Mouse (Mus musculus) intestine, postnatal 0 days (tissue): Measurements from ENCODE around the gene Mrpl43. TPM values are rescaled to one million over a fixed set of nuclear protein-coding genes. Genes with fewer than 3 reads are reported as not detected.

ENCODE experiments used
- ATAC-seq: fragments of 200-750 bp; cut with Nextera tagmentation; 2 replicates; pipeline ENCODE4 v1.8.0; 2017; ENCODE audit warnings: mild to moderate bottlenecking, moderate TSS enrichment, moderate library complexity
- H3K27ac ChIP-seq: fragments of 300-500 bp; sonication (generic); 2 replicates; pipeline ENCODE4 v1.5.1; 2014; ENCODE audit warnings: mild to moderate bottlenecking, low read depth, low read length, moderate library complexity
- H3K27me3 ChIP-seq: fragments of 300-500 bp; sonication (generic); replicated peaks from 2 replicates; pipeline ENCODE4 v1.6.1; 2014; ENCODE audit warnings: low read length, mixed read lengths; ENCODE audit not compliant: control insufficient read depth, insufficient read depth
- H3K36me3 ChIP-seq: fragments of 300-500 bp; sonication (generic); 2 replicates; pipeline ENCODE4 v1.6.1; 2014; ENCODE audit warnings: mild to moderate bottlenecking, moderate library complexity; ENCODE audit not compliant: control insufficient read depth, insufficient read depth
- H3K4me1 ChIP-seq: fragments of 300-500 bp; sonication (generic); replicated peaks from 2 replicates; pipeline ENCODE4 v1.6.1; 2014; ENCODE audit warnings: antibody characterized with exemption, low read length, mixed read lengths; ENCODE audit not compliant: control insufficient read depth, insufficient read depth
- H3K4me2 ChIP-seq: fragments of 300-500 bp; sonication (generic); replicated peaks from 2 replicates; pipeline ENCODE4 v1.6.1; 2014; ENCODE audit warnings: low read depth, mild to moderate bottlenecking, moderate library complexity
- H3K4me3 ChIP-seq: fragments of 300-500 bp; sonication (generic); 2 replicates; pipeline ENCODE4 v1.5.1; 2014; ENCODE audit warnings: low read depth, low read length
- H3K9ac ChIP-seq: fragments of 300-500 bp; sonication (generic); 2 replicates; pipeline ENCODE4 v1.6.1; 2014; ENCODE audit warnings: mild to moderate bottlenecking, low read depth, low read length
- H3K9me3 ChIP-seq: fragments of 300-500 bp; sonication (generic); 2 replicates; pipeline ENCODE4 v1.6.1; 2016; ENCODE audit warnings: mixed run types; ENCODE audit not compliant: control insufficient read depth
- CTCF ChIP-seq: sonication (generic); IDR thresholded peaks from 2 replicates; pipeline ENCODE4 v1.5.1; 2016; ENCODE audit warnings: low read depth, mild to moderate bottlenecking, control low read depth, antibody characterized with exemption, moderate library complexity
- WGBS: fragments of 180-500 bp; shearing (Covaris S2); extraction: QIAGEN DNeasy Blood & Tissue Kit; methylation state at CpG from one replicate; pipeline ENCODE4 v1.1.7; 2014; 5-methylcytosine and 5-hydroxymethylcytosine counted together
- polyA plus RNA-seq: library from polyadenylated mRNA; unstranded; fragments of >200 nt; fragmentation: Nextera tagmentation; extraction: Ambion mirVana; gene quantifications from 2 replicates; pipeline ENCODE4 v1.2.1, GENCODE M21; 2015

Gene Mrpl43
- polyA plus RNA-seq, 1 experiment from 2014 or later: 80.1 TPM

DNA sequence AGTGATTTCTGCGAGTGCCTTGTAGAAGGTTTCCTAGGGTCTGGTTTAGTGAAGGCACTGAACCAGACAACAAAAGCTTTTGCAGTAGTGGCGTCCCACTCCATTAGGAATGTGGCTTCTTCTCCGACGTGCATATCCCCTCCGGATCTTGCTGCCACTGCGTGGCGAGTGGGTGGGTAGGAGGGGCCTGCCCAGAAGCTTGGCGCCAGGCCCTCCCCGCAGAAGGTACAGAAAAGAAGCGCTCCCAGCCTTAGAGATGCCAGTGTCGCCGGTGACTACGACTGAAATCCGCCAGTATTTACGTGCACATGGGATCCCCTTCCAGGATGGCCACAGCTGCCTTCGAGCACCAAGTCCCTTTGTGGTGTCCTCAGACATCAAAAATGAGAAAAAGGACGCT is 779 bp upstream of the Mrpl43 start:
- Histone ChIP-seq H3K27ac (peak overlapping the region; percentile 54; the same call in 1 of the 2 replicates), H3K4me1 (no peaks in the 10 kb centered on the region; the same call in 1 of the 2 replicates), H3K9ac (peak overlapping the region; percentile 74), H3K9me3 (no peaks in the 10 kb centered on the region), H3K27me3 (no peaks in the 10 kb centered on the region), H3K4me3 (peak overlapping the region; percentile 86), H3K4me2 (peak overlapping the region; percentile 93), H3K36me3 (peaks cover 53% of the 10 kb centered on the region)
- WGBS: 19% methylated on average over 17 of the region's 17 CpGs
- ATAC-seq: no peak
- no peak for TF ChIP-seq CTCF

DNA sequence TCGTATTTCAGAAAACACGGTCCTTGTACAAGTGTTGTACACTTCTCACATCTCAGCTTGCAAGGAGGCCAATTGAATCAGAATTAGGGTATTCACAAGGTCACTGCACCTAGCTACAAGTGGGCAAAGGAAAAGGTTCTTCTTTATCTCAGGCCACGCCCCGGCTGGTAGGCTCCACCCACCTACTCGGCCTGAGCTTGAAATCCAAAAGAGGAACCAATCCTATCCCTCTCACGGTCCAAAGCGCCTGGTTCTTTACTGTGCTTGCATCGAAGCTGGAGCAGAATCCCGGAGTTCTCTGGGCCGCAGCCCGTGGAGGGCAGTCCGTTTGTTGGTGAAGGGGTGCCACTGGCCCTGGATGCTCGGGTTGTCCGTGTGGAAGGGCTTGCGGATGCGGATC is 798 bp downstream of the Mrpl43 start, which contains the start of gene Twnk:
Gene Twnk, plus strand, starts transcription at position 220 of the 400 bp plus-strand sequence.
- 8% methylated on average over 16 of the region's 16 CpGs for WGBS
- Histone ChIP-seq H3K4me3 (peak within 1 kb of the TSS; percentile 86), H3K9ac (peak within 1 kb of the TSS; percentile 74)

DNA sequence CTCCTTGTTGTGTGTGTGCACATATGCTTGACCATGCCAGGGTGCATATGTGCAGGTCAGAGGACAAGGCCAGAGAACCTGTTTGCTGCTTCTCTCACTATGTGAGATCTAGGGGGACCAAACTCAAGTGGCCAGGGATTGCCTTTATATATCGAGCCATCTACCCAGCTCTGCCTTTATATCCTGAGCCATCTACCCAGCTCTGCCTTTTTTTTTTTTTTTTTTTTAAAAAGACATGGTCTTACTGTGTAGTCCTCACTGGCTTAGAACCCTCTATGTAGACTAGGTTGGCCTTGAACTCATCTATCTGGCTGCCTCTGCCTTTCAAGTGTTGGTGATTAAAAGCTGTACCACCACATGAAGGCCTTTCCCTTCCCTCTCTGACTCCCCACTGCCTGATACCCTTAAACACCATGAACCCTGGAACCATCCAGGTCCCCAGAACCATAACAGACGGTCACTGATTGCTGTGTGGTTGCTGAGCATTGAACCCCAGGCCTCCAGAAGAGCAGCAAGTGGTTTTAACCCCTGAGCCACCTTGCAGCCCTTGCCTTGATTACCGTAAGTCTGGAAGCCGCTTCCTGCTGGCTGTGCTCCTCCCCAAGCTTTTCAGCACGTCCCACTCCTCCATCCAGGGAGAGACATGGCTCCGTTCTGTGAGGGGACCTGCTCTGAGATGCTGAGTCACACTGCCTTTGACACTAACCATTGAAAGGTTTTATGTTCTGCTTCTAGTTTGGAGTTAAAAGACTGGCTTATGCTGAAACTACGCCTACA is 2.3 kb downstream of the Mrpl43 start:
- Histone ChIP-seq H3K36me3 (peaks cover 60% of the 10 kb centered on the region), H3K9me3 (no peaks in the 10 kb centered on the region), H3K27me3 (no peaks in the 10 kb centered on the region), H3K4me3 (no peak overlapping the region), H3K4me2 (no peak overlapping the region), H3K4me1 (no peaks in the 10 kb centered on the region; the same call in 1 of the 2 replicates), H3K9ac (no peak overlapping the region), H3K27ac (0 out of 2 replicates have a peak overlapping the region, but pooled peaks have one; percentile 5)
- WGBS: 76% methylated on average over 7 of the region's 7 CpGs
- no peak for ATAC-seq
- TF ChIP-seq CTCF: no peak

More for the DNA sequence above, 798 bp downstream of the Mrpl43 start, which contains the start of gene Twnk:
- H3K36me3 ChIP-seq: peaks cover 54% of the 10 kb centered on the region
- H3K27me3 ChIP-seq: no peaks in the 10 kb centered on the region
- TF ChIP-seq CTCF: no peak
- ATAC-seq: no peak
- no peaks in the 10 kb centered on the region; the same call in 1 of the 2 replicates for H3K4me1 ChIP-seq
- H3K27ac ChIP-seq: peak within 1 kb of the TSS; percentile 54
- H3K4me2 ChIP-seq: peak within 1 kb of the TSS; percentile 93
- no peaks in the 10 kb centered on the region for H3K9me3 ChIP-seq

DNA sequence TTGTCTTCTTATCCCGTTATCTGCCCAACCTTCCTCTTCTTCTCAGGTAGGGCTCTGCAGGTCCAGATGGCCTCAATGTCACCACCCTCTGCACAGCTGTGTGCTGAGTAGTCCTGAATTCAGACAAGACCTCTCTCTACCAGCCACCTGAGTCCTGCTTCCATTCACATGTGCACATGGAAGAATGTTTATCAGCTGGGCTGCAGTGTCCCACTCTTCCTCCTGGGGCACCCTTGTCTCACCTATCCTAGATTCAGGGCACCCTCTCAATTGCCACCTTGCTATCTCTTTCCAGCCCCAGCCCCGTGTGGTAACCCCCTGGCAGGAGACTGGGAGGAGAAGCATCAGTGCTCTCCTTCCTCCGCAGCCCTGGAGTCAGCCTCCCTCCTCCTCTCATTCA is 3.9 kb downstream of the Mrpl43 start:
- H3K27ac ChIP-seq: no peak overlapping the region
- no peaks in the 10 kb centered on the region for H3K9me3 ChIP-seq
- TF ChIP-seq CTCF: peak; percentile 53
- H3K36me3 ChIP-seq: peaks cover 68% of the 10 kb centered on the region
- H3K4me2 ChIP-seq: no peak overlapping the region
- 60% methylated on average over 3 of the region's 3 CpGs for WGBS
- no peak overlapping the region for H3K4me3 ChIP-seq
- H3K27me3 ChIP-seq: no peaks in the 10 kb centered on the region
- no peak overlapping the region for H3K9ac ChIP-seq
- no peaks in the 10 kb centered on the region; the same call in 1 of the 2 replicates for H3K4me1 ChIP-seq
- ATAC-seq: no peak

DNA sequence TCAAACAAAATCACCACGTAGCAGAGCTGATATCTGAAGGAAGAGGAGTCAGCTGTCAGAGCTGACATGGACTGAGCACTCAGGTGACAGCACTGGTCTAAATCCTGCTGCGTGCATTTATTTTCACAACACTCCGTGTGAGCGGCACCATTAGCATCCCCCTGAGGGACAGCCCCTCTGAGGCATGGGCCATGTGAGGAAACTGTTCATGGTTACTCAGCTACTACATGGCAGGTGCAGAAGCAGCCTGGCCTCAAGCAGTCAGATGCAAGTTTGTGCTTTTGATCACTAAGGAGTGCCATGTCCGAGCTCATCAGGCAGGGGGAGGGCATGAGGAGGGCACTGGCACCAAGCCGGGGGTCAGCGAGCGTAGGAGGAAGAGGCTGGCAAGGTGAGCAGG is 6.6 kb downstream of the Mrpl43 start:
- TF ChIP-seq CTCF: no peak
- 88% methylated on average over 8 of the region's 8 CpGs for WGBS
- no peak overlapping the region for H3K4me3 ChIP-seq
- no peaks in the 10 kb centered on the region for H3K4me1 ChIP-seq
- H3K27me3 ChIP-seq: no peaks in the 10 kb centered on the region
- H3K9ac ChIP-seq: no peak overlapping the region
- ATAC-seq: no peak
- no peak overlapping the region for H3K4me2 ChIP-seq
- peaks cover 74% of the 10 kb centered on the region for H3K36me3 ChIP-seq
- no peak overlapping the region for H3K27ac ChIP-seq
- no peaks in the 10 kb centered on the region for H3K9me3 ChIP-seq

DNA sequence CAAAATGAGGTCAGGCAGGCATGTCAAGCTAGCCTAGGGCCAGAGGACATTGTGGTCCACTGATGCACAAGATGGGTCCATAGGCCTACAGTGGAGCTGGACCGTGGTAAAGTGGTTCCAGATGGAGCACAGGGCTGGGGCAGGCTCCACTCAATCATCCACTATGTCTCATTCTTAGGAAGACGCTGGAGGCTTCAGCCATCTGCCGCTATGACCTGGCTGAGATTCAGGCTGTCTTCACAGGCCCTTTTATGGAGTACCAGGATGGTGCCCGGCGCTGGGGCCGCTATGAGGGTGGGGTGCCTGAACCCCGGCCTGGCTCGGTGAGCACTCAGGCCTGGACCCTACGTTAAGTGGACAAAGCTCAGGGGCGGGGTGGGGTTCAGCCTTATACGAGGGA is 8.5 kb downstream of the Mrpl43 start:
- H3K9ac ChIP-seq: no peak overlapping the region
- no peak for TF ChIP-seq CTCF
- no peak overlapping the region for H3K27ac ChIP-seq
- H3K27me3 ChIP-seq: no peaks in the 10 kb centered on the region
- H3K4me3 ChIP-seq: no peak overlapping the region
- WGBS: 79% methylated on average over 11 of the region's 11 CpGs
- peaks cover 66% of the 10 kb centered on the region for H3K36me3 ChIP-seq
- ATAC-seq: no peak
- H3K4me1 ChIP-seq: no peaks in the 10 kb centered on the region
- H3K9me3 ChIP-seq: no peaks in the 10 kb centered on the region
- no peak overlapping the region for H3K4me2 ChIP-seq
